Mouse (Mus musculus) urinary bladder, postnatal 4 days (tissue): ENCODE results near the gene Rab33b.

Source experiments
- DNase-seq, 2 experiments: peaks; one replicate each; pipeline ENCODE4 v3.0.0; 2021 to 2022; ENCODE audit warnings: low spot score in 2 of 2

Rab33b gene

GRCm38 (mm10) chr3:51511983-51512382 lies 28.3 kb downstream of the Rab33b start:
- no peak for DNase-seq

GRCm38 (mm10) chr3:51517467-51517866 lies 33.7 kb downstream of the Rab33b start:
- no peak for DNase-seq

GRCm38 (mm10) chr3:51517878-51518762 lies 34.4 kb downstream of the Rab33b start:
- DNase-seq, result no peak

- DNase-seq, result no peak
These were observed 35.0 kb downstream of the Rab33b start for GRCm38 (mm10) chr3:51518763-51519121.

GRCm38 (mm10) chr3:51521262-51521661 lies 37.5 kb downstream of the Rab33b start:
- no peak for DNase-seq

- no peak for DNase-seq
These were observed 41.6 kb downstream of the Rab33b start for GRCm38 (mm10) chr3:51525186-51525785.

- DNase-seq, result no peak
These were observed 43.2 kb downstream of the Rab33b start for GRCm38 (mm10) chr3:51526891-51527290.

- DNase-seq, result peak in 1 of 2 experiments; percentile 38
These were observed 48.0 kb downstream of the Rab33b start for GRCm38 (mm10) chr3:51531473-51532281.

- DNase-seq, result no peak
These were observed 48.5 kb downstream of the Rab33b start for GRCm38 (mm10) chr3:51532282-51532620.

GRCm38 (mm10) chr3:51533573-51533972 lies 49.9 kb downstream of the Rab33b start:
- no peak for DNase-seq

- DNase-seq, result no peak
These were observed 50.3 kb downstream of the Rab33b start for GRCm38 (mm10) chr3:51534013-51534412.

GRCm38 (mm10) chr3:51539567-51540408 lies 56.1 kb downstream of the Rab33b start:
- DNase-seq, result peak in 1 of 2 experiments; percentile 80

GRCm38 (mm10) chr3:51540659-51541058 lies 56.9 kb downstream of the Rab33b start:
- no peak for DNase-seq

GRCm38 (mm10) chr3:51544442-51545128 lies 60.9 kb downstream of the Rab33b start:
- DNase-seq, result no peak
